Mouse (Mus musculus) ES-E14 (cell line): ENCODE results near the gene Gng3. TPM values are rescaled to one million over a fixed set of nuclear protein-coding genes. Genes with fewer than 3 reads are reported as not detected.

Experiments
- DNase-seq: peaks from one replicate; pipeline ENCODE4 v3.0.0-alpha.2; 2013; ENCODE audit warnings: low read depth, low spot score
- H3K27ac ChIP-seq: 2 replicates; pipeline ENCODE4 v1.5.1; 2012; ENCODE audit warnings: low read depth, mild to moderate bottlenecking, low read length, moderate library complexity, mixed read lengths; ENCODE audit not compliant: poor library complexity, insufficient read depth, severe bottlenecking
- H3K36me3 ChIP-seq: 2 replicates; pipeline ENCODE4 v1.6.1; 2012; ENCODE audit warnings: mild to moderate bottlenecking, low read length, moderate library complexity, mixed read lengths; ENCODE audit not compliant: control insufficient read depth, poor library complexity, insufficient read depth, severe bottlenecking
- H3K4me1 ChIP-seq, 2 experiments: fragments of 150-350 bp in 1 of 2; sonication (generic) in 1 of 2; 2 replicates each; pipeline ENCODE4 v1.6.1; 2012; ENCODE audit warnings: low read length in 2 of 2, mild to moderate bottlenecking in 1 of 2, mixed read lengths in 1 of 2; ENCODE audit not compliant: control insufficient read depth in 2 of 2, insufficient read depth in 2 of 2, poor library complexity in 1 of 2
- H3K4me3 ChIP-seq, 2 experiments: fragments of 150-350 bp in 1 of 2; sonication (generic) in 1 of 2; 2 replicates each; pipeline ENCODE4 v1.5.1; 2012; ENCODE audit warnings: low read length in 2 of 2, low read depth in 1 of 2, mild to moderate bottlenecking in 1 of 2, mixed read lengths in 1 of 2; ENCODE audit not compliant: insufficient read depth in 1 of 2, poor library complexity in 1 of 2, severe bottlenecking in 1 of 2
- H3K9ac ChIP-seq: 2 replicates; pipeline ENCODE4 v1.6.1; 2012; ENCODE audit warnings: low read depth, mild to moderate bottlenecking, low read length, mixed read lengths; ENCODE audit not compliant: poor library complexity, insufficient read depth, severe bottlenecking
- H3K9me3 ChIP-seq: fragments of 150-350 bp; sonication (generic); 2 replicates; pipeline ENCODE4 v1.6.1; 2012; ENCODE audit warnings: low read depth, mild to moderate bottlenecking, low read length; ENCODE audit not compliant: control insufficient read depth, insufficient read depth
- CHD2 ChIP-seq: IDR thresholded peaks from 2 replicates; pipeline ENCODE4 v1.6.1; 2014; ENCODE audit warnings: mild to moderate bottlenecking, low read depth, low read length, inconsistent platforms
- HCFC1 ChIP-seq: IDR thresholded peaks from 2 replicates; pipeline ENCODE4 v1.6.1; 2012; ENCODE audit warnings: low read length, inconsistent platforms, borderline replicate concordance; ENCODE audit not compliant: insufficient read depth
- MAFK ChIP-seq: IDR thresholded peaks from 2 replicates; pipeline ENCODE4 v1.6.1; 2014; ENCODE audit warnings: mild to moderate bottlenecking, low read depth, low read length, inconsistent platforms; ENCODE audit not compliant: insufficient read depth
- ZC3H11A ChIP-seq: IDR thresholded peaks from 2 replicates; pipeline ENCODE4 v1.6.1; 2012; ENCODE audit warnings: low read depth, mild to moderate bottlenecking, inconsistent platforms, low read length, borderline replicate concordance
- ZNF384 ChIP-seq: IDR thresholded peaks from 2 replicates; pipeline ENCODE4 v1.6.1; 2012; ENCODE audit warnings: low read depth, low read length, inconsistent platforms
- in situ Hi-C, 2 experiments: fragments of 600-800 bp; cut with MboI; formaldehyde crosslinking; loops; one replicate each; pipeline ENCODE4 v1.15.1; 2025; ENCODE audit warnings: low sequenced_read_pairs in 2 of 2, inconsistent platforms in 1 of 2; ENCODE audit not compliant: unreplicated experiment in 2 of 2
- total RNA-seq: library from RNA; depleted of rRNA; stranded (reverse); fragments of 300-350 nt; gene quantifications from 2 replicates; pipeline ENCODE4 v1.2.3, GENCODE M21; 2012

The Gng3 gene
- total RNA-seq, 1 experiment, result 4.5 TPM

- Histone ChIP-seq H3K36me3 (peaks cover 8% of the 10 kb centered on the region; the same call in 1 of the 2 replicates), H3K9me3 (no peaks in the 10 kb centered on the region), H3K4me3 (peak within 1 kb of the TSS; percentile 29 to 48), H3K4me1 (peaks cover 5 to 18% of the 10 kb centered on the region in 2 experiments; a peak in 2 of 4 replicates), H3K27ac (peak within 1 kb of the TSS; percentile 36; the same call in 1 of the 2 replicates), H3K9ac (peak within 1 kb of the TSS; percentile 17)
- TF ChIP-seq HCFC1 (no peak), MAFK (no peak), ZNF384 (no peak), ZC3H11A (no peak), CHD2 (no peak)
- no peak for DNase-seq
- in situ Hi-C loops, result loop anchor here (10.0 to 25.0 kb wide), 2 partner anchors 237 to 244 kb away; partner anchors contain the start of gene Scgb1a1 (in 1 of the 2)
Observed at GRCm38 (mm10) chr19:8850402-8850901, 11.5 kb upstream of the Gng3 start, which contains the start of gene Lrrn4cl. TSS of gene Lrrn4cl (plus strand) at chr19:8850768.

- Histone ChIP-seq H3K27ac (no peak overlapping the region), H3K36me3 (peaks cover 8% of the 10 kb centered on the region; the same call in 1 of the 2 replicates), H3K9ac (no peak overlapping the region), H3K4me1 (peaks cover 5 to 18% of the 10 kb centered on the region in 2 experiments; a peak in 2 of 4 replicates), H3K4me3 (no peak overlapping the region), H3K9me3 (no peaks in the 10 kb centered on the region)
- in situ Hi-C loops, result no loop called here
- DNase-seq, result no peak
- TF ChIP-seq HCFC1 (no peak), ZNF384 (no peak), CHD2 (no peak), ZC3H11A (no peak), MAFK (no peak)
Observed at GRCm38 (mm10) chr19:8848356-8848755, 9.4 kb upstream of the Gng3 start.

GRCm38 (mm10) chr19:8844371-8845129, 5.6 kb upstream of the Gng3 start:
- no peaks in the 10 kb centered on the region for H3K9me3 ChIP-seq
- H3K27ac ChIP-seq, result no peak overlapping the region
- H3K9ac ChIP-seq, result no peak overlapping the region
- H3K4me1 ChIP-seq, result peaks cover 0 to 18% of the 10 kb centered on the region in 2 experiments; a peak in 2 of 4 replicates
- H3K36me3 ChIP-seq, result peaks cover 8% of the 10 kb centered on the region; the same call in 1 of the 2 replicates
- peak; percentile 76 for DNase-seq
- TF ChIP-seq ZNF384 (peak; percentile 71), HCFC1 (no peak)
- in situ Hi-C loops, result no loop called here
- no peak overlapping the region for H3K4me3 ChIP-seq

- Histone ChIP-seq H3K4me1 (peaks cover 2 to 18% of the 10 kb centered on the region in 2 experiments; a peak in 3 of 4 replicates), H3K4me3 (no peak overlapping the region), H3K9me3 (no peaks in the 10 kb centered on the region), H3K36me3 (peaks cover 8% of the 10 kb centered on the region; the same call in 1 of the 2 replicates), H3K9ac (no peak overlapping the region), H3K27ac (no peak overlapping the region)
- in situ Hi-C loops, result no loop called here
- no peak for DNase-seq
- TF ChIP-seq ZC3H11A (no peak), ZNF384 (no peak), MAFK (no peak), CHD2 (no peak), HCFC1 (no peak)
Observed at GRCm38 (mm10) chr19:8842961-8843360, 4.0 kb upstream of the Gng3 start.
